Mouse (Mus musculus) heart, postnatal 25 days (tissue): ENCODE results near the gene Cacna1d. TPM values are rescaled to one million over a fixed set of nuclear protein-coding genes. Genes with fewer than 3 reads are reported as not detected.
A peak's percentile ranks its signal among the peaks of the same experiment; 100 is the strongest.

Experiments used
- DNase-seq: peaks from one replicate; pipeline ENCODE4 v3.0.0; 2022; ENCODE audit warnings: low spot score
- intact Hi-C: fragments of 180-260 bp; cut with DNase I; formaldehyde crosslinking; loops from one replicate; pipeline ENCODE4 v1.15.1; 2025
- total RNA-seq, 2 experiments: library from RNA; stranded (reverse); gene quantifications; 2 replicates each; pipeline ENCODE4 v1.2.3; 2021

Gene Cacna1d
- 1 to 10 TPM; 2.4 to 3.3 TPM for total RNA-seq

DNA sequence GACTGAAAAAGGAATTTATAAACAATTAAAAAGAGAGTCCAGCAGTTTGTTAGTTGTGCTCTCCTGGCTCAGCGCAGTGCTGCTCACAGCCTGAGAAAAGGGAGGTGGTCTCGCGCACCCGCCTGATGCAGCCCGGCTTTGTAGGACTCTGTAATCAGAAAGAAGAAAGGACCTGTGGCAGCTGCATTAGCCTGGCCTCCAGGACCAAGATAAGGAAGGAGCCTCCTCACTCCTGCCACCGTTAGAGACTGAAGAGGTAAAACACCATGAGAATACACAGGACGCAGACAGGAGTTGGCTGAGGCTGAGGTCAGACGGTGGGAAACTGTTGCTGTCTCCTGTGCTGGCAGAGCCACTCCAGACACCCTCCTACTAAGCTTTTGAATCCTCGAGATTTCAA, at the start of gene Cacna1d:
Gene Cacna1d, minus strand, starts transcription at position 114 of the 400 bp plus-strand sequence.
- no peak for DNase-seq
- intact Hi-C loops = no loop called here

DNA sequence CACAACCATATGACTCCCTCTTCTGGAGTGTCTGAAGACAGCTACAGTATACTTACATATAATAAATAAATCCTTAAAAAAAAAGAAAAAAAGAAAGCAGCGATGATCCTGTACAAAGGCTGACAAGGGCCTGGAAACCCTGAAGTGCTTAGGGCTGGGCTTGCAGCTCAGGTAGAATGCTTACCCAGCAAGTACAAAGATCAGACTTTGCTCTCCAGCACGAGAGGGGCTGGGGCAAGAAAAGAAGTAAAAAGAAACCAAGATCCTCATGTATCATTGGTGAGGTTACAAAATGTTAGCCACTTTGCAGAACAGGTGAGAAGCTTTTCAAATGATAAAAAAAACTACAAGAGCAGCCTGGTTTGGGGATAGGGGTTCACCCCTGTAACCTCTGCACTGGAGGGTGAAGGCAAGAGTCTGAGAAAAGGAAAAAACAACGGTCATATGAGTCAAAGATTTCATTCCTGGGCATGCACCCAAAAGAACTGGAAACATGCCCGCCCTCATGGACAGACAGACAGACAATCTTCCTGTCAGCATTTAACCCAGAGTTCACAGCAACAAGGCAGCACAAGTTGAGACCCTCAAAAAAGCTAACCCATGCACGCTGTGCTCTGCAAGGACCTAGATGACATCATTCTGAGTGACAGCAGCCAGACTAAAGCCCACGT, 42.7 kb upstream of the Cacna1d start:
- intact Hi-C loops = loop anchor here (5.0 kb wide), 1 partner anchor 38 kb away; no protein-coding TSS in a partner anchor
- DNase-seq = no peak

DNA sequence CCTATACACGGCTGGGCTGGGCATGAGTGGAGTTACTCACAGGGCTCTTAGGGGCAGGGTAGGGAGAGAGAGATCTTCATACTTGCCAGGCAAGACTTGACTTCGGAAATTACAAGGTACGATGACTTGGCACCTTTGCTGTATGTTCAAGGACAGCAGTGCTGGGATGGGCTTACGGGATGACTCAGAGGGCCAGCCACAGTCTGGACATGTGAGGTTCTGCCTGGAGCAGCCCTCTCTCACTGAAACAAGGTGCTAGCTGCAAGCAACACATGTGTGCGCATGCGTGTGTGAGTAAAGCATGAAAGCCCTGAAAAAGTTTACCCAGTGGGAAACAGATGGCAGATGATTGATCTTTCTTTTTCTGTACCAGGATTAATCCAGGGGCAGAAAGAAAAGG, 40.6 kb upstream of the Cacna1d start:
- intact Hi-C loops = loop anchor here (5.0 kb wide), 1 partner anchor 40 kb away; no protein-coding TSS in a partner anchor

DNA sequence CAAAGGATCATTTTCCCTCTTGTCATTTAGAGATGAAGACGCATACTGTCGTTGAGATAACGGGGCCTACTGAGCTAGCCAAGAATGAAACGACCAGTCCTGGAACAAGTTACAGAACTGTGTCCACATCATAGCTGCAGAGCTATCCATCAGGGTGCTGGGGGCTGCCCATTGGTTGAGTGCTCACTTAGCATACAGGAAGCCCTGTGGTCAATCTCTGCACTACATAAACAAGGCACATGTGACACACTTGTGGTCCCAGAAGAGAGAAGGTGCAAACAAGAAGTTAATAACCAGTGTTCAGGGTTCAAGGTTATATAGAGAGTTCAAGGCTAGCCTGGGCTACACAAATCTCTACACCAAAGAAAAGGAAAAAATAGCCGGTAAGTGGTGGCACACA, 40.2 kb upstream of the Cacna1d start:
- DNase-seq = no peak
- intact Hi-C loops = loop anchor here (5.0 kb wide), 1 partner anchor 41 kb away; no protein-coding TSS in a partner anchor

More for the DNA sequence above, 40.6 kb upstream of the Cacna1d start:
- no peak for DNase-seq

DNA sequence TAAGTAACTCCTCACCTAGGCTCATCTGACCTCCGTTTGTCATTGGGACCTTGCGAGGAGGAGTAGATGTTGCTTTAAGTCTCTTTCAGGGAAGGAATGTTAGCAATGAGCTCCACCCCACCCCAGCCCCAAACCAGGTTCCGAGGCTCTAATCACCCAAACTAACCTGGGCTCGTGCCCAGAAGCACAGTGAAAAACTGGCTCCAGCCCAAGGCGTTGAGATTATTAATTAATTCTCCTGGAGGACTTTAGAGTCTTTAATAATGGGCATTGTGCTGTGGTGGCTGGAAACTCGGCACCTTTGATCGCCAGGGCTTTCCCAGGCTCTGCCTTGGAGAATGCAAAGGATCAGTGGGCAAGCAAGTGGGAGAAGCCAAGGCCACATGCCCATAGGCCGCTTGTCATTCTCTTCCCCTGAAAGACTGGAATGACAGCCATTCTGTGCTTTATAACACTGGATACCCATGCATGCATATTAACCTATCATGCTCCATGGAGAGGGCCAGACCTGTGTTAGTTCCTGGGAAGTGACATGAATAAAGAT, 39.5 kb upstream of the Cacna1d start:
- no peak for DNase-seq
- intact Hi-C loops = loop anchor here (5.0 kb wide), 1 partner anchor 42 kb away; no protein-coding TSS in a partner anchor

DNA sequence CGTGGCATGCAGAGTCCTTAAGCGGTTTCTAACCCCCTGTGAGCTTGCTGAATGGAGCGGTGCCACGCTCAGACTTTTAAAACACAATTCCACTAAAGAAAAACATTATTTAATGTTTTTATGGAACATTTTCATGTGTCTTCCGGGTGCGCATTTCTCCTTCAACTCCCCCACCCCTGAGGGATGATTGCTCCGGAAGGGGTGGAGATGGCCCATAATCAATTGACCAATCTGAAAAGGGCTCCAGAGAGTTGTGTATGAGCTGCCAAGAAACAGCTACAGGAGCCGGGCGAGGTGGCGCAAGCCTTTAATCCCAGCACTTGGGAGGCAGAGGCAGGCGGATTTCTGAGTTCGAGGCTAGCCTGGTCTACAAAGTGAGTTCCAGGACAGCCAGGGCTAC, 38.2 kb upstream of the Cacna1d start:
- intact Hi-C loops = no loop called here

DNA sequence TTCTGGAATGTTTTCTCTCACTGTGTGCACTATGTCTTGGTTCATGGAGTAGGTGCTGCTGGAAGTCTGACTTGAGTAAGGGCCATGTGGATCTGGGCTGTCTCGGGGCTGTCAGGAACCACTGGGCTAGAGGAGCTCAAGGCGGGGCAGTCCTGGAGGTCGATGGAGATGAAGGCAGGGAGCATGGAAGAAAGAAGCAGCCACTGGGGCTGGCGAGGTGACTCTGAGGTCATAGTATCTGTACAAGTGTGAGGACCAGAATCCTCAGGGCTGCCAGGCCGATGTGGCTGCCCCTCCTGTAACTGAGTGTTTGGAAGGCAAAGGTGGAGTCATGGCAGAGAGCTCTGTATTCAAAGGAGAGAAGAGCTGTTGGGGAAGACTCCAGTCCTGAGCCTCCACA, 37.7 kb upstream of the Cacna1d start:
- DNase-seq = no peak
- intact Hi-C loops = no loop called here

More for the DNA sequence above, 38.2 kb upstream of the Cacna1d start:
- DNase-seq = no peak

DNA sequence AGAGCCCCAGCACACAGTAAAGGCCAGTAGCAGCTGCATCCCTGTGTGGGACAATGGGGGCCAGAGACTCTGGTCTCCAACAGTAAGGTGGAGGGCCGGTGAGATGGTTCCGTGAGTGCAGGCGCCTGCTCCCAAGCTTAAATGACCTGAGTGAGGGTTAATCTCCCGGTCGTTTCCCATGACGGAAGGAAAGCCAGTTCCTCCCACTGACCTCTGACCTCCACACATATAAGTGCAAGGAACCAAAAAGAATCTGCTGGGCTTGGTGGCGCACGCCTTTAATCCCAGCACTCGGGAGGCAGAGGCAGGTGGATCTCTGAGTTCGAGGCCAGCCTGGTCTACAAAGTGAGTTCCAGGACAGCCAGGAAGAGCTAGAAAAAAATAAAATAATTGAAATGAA, 37.1 kb upstream of the Cacna1d start:
- no peak for DNase-seq
- intact Hi-C loops = no loop called here

DNA sequence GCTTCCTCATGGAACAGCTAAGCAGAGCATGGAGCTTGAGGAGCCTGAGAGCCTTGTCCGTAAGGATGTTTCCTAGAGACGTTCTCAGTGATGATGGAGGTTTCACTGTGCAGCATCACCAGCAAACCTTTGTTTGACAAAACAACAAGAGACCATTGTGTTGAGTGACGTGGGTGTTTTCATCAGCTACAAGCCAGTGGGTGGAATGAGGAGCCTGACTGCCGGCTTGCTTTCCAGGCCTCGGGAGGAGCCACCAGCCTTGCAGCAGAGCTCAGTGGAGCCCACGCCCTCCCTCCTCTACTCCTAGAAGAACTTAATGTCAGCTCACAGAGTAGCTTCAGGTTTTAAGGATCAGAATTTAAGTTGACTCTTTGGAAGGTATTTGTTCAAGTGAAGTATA, 32.1 kb upstream of the Cacna1d start:
- no peak for DNase-seq
- intact Hi-C loops = no loop called here

DNA sequence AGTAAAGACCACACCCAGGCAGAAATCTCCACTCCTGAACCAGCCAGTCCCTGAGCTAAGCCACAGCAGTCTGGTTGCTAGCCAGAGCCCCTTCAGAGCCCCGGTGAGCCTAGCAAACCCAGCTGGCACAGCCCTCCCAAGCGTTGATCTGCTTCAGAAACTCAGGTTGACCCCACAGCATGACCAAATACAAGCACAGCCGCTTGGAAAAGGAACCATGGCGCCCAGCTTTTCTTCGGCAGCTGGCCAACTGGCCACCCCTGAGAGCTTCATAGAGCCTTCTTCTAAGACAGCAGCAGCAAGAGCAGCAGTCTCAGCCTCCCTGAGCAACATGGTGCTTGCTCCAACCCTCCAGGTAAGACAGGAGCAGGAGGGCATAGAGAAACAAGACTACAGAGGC, 28.1 kb upstream of the Cacna1d start:
- intact Hi-C loops = no loop called here

DNA sequence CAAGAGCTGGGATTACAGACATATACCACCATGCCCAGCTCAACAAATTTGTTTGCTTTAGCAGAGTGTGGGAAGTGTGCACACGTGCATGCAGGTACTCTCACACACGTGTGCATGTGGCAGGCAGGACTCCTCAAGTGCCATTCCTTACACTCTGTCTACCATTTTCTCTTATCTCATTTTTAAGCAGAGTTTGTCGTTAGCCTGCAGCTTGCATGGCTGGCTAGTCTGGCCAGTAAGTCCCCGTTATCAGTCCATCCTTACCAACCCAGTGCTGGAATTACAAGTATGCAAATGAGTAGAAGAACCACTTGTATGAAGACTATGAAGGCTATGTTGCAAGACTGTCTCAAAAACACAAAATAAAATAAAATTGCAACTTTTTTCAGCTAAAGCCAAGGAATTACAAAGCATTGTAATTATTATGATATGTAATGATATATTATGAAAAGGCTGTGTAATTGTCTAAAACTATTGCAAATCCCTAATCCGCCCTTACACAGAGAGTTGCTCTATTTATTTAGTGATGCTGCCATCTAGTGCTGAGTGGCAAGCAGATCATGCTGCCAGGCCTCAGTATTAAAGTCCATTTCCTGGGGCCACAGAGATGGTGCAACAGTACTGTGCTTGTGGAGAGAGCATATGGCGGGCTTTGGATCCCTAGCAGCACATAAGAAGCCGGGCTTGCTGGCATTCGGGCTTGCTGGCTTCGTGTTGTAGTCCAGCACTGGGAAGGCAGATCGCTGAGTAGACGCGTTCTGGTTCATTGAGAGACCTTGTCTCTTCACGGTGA, 24.9 kb upstream of the Cacna1d start:
- intact Hi-C loops = loop anchor here (2.0 kb wide), 1 partner anchor 379 kb away; no protein-coding TSS in a partner anchor
- no peak for DNase-seq

More for the DNA sequence above, 28.1 kb upstream of the Cacna1d start:
- no peak for DNase-seq

DNA sequence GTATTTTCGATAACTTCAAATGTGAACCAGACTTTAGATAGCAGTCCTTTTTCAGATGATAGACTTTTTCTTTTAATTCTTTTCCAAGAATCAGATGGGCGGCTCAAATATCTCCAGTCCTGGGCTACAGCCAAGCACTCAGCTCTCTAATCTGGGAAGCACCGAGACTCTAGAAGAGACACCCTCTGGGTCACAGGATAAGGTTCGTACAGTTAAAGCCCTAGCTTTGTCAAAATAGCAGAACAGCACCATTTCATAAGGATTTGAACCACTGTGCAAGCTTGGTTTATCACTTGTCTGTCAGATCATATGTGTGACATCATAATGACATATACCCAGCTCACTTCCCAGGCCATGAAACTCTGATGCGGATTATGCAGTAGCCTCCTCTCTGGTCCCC, 21.6 kb upstream of the Cacna1d start:
- intact Hi-C loops = no loop called here
- no peak for DNase-seq

DNA sequence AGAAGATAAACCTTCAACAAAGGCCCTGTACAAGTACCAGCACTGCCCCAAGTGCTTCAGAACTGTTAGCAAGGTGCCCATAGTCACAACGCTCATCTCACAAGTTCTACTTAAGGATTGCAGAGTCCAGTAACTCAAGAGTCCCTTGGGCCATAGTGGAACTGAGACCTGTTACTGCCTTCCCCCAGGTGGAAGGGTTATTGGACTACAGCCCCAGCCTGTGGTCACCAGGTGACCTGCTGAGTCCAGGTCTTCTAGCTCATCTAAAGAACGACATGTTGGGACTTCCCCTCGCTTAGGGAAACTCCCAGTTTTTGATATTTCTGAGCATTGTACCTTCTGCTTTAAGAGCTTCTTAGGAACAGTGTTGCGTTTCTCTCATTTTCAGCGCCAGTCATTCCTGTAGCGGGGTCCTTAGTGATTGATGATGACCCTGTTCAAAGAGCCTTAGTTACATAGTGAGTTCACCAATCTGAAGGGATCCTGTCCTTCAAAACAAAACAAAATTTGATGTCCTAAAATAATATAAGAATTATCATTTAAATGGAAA, 19.0 kb upstream of the Cacna1d start:
- DNase-seq = no peak
- intact Hi-C loops = no loop called here

DNA sequence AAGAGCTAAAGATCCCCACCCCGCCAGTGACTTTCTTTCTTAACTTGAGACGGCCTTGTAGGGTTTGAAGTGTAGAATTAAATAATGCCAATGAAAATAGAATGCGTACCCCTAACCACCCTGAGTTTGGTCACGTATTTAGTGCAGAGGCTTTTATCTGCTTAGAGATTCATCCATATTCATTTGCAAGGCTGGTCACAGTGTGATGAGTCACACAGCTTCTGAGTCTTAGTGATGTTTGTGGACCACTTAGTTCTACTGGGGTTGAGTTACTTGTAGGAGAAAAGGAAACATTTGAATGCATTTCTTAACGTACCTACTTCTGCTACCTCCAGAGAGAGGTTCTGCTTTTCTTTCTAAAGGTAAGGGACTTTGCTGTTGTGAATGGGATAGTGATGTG, 13.7 kb upstream of the Cacna1d start:
- no peak for DNase-seq
- intact Hi-C loops = no loop called here

DNA sequence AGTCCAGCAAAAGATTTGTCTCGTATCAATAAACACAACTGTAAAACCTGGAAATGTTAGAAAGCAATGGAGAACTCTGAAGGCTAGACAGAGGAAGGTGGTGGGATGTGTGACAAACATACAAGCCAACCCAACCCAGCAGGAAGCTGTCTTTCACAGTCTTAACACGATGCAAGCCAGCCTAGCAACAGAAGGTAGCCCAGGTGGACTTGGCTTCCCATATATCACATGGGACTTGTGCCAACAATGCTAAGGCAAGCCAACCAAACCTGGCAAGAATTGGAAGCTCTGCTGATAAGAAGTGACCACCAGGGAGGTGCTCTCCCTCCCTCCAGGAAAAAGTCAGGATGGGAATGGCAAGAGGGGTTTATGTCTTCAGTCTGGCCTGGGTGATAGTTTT, 6.9 kb upstream of the Cacna1d start:
- DNase-seq = no peak
- intact Hi-C loops = no loop called here

DNA sequence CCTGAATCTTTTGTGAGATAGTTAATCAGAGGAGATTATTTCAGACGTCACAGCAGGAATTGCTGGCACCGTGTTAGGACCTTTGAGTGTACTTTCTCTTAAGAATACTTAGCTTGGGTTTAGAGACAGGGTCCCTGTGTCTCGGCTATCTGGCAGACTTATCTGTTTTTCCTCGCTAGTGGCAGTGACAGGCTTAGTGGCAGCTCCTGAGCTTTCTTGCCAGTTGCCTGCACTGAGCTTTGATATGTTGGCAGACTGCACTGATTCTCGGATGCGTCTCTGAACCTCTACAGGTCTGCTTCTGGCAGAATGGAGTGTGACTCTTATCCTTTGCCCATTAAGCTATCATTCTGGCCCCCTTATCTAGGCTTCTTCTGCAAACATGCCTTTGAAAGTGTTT, 3.7 kb upstream of the Cacna1d start:
- intact Hi-C loops = no loop called here
- no peak for DNase-seq

DNA sequence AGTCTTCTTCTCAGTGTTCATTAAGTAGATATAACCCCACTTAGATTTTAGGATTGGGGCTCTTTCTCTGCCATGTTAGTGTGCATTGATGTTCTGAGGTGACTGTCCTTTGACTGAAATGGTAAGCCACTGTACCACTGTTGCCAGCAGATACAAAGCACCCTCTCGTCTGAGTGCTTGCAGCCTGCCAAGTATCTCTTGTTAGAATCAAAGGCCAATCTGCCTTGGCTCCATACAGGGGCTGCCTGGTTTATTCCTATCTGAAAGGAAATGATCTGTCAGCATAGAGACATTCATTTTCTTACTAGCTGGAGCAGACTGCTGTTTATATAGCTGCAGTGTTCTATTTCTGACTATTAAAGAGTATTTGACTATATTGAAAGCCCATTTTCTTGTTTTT, 2.0 kb upstream of the Cacna1d start:
- no peak for DNase-seq
- intact Hi-C loops = no loop called here

DNA sequence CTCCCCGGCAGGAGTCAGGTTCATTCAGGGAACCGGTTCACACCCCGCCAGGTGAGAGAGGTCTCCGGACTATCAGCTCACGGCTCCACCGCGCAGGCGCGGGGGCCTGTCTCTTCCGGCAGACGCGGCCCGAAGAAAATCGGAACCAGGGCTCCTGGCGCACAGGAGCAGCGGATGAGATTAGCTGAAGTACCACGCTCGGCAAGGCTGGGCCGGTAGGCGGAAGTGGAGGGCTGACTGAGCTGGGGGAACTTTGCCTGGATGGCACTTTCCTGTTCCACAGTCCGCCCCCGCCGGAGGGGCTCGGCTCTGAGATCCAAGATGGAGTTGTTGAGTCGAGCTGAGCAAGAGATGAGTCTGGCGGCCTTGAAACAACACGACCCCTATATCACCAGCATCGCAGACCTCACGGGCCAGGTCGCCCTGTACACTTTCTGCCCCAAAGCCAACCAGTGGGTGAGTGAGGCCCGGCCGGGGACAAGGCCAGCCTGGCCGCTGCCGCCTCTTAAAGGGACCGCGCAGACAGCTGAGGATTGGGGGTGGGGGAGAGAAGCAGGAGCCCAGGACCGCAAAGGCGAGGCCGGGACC, 11.8 kb downstream of the Cacna1d start, which contains the start of gene Dcp1a:
Gene Dcp1a, plus strand, starts transcription at position 175 of the 588 bp plus-strand sequence.
- intact Hi-C loops = loop anchor here (5.0 kb wide), 2 partner anchors 68 to 512 kb away; partner anchors contain the start of genes Selenok and Tkt
- DNase-seq = peak; percentile 92

DNA sequence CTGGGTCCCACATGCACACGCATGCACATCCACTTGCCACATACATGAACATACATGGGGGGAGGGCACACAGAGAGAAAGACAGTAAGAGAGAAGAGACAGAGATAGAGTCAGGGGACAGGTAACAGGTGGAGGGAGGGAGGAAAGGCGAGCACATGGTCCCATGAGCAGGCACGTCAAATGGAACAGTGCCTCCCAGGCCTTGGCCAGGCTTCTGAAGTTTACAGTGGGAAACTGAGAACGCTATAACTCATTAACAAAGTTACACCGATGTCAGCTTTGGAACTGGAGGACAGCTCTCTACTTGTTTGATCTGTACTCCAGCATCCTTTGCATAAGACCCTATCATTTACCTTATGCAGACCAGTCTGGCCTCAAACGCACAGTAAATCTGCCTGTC, 16.8 kb downstream of the Cacna1d start:
- intact Hi-C loops = no loop called here
- no peak for DNase-seq

DNA sequence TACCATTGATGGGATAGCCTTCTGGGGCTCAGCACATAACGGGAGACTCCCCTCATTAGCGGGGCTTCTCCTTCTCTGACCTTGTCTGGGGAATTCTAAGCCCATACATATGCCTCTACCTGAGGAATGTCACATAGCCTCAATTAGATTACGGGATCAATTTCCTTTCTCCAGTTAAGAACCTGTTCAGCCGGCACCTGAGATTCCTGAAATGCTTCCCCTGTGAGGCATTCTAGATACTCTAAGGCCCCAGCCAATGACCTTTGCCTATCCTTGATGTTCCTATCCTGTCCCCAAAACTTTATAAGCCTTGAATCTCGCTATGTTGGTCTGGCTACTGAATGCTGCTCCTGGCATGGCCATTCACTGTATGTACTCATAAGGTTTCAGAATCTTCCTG, 17.6 kb downstream of the Cacna1d start:
- intact Hi-C loops = no loop called here

More for the DNA sequence above, 17.6 kb downstream of the Cacna1d start:
- no peak for DNase-seq
